Mouse (Mus musculus) limb, embryonic 12.5 days (tissue): Measurements from ENCODE around the gene Hpd. TPM values are rescaled to one million over a fixed set of nuclear protein-coding genes. Genes with fewer than 3 reads are reported as not detected.

Experiments used
- ATAC-seq: fragments of 200-750 bp; cut with Nextera tagmentation; 2 replicates; pipeline ENCODE4 v1.8.0; 2017; ENCODE audit warnings: low read depth, moderate TSS enrichment; ENCODE audit not compliant: insufficient number of reproducible peaks, insufficient read depth, low FRiP score, low TSS enrichment
- H3K27ac ChIP-seq: fragments of 300-500 bp; sonication (generic); 2 replicates; pipeline ENCODE4 v1.5.1; 2016; ENCODE audit warnings: mild to moderate bottlenecking, moderate library complexity
- H3K27me3 ChIP-seq: fragments of 300-500 bp; sonication (generic); 2 replicates; pipeline ENCODE4 v1.6.1; 2016; ENCODE audit warnings: mild to moderate bottlenecking, moderate library complexity
- H3K36me3 ChIP-seq: fragments of 300-500 bp; sonication (generic); 2 replicates; pipeline ENCODE4 v1.6.1; 2016; ENCODE audit warnings: mild to moderate bottlenecking, moderate library complexity
- H3K4me1 ChIP-seq: fragments of 300-500 bp; sonication (generic); replicated peaks from 2 replicates; pipeline ENCODE4 v1.6.1; 2016
- H3K4me2 ChIP-seq: fragments of 300-500 bp; sonication (generic); 2 replicates; pipeline ENCODE4 v1.6.1; 2016; ENCODE audit warnings: mild to moderate bottlenecking, moderate library complexity
- H3K4me3 ChIP-seq: fragments of 300-500 bp; sonication (generic); replicated peaks from 2 replicates; pipeline ENCODE4 v1.5.1; 2016; ENCODE audit warnings: mild to moderate bottlenecking
- H3K9ac ChIP-seq: fragments of 300-500 bp; sonication (generic); replicated peaks from 2 replicates; pipeline ENCODE4 v1.6.1; 2016; ENCODE audit warnings: mild to moderate bottlenecking, moderate library complexity
- H3K9me3 ChIP-seq: fragments of 300-500 bp; sonication (generic); 2 replicates; pipeline ENCODE4 v1.6.1; 2016; ENCODE audit warnings: mild to moderate bottlenecking, moderate library complexity
- WGBS: fragments of 180-500 bp; shearing (Covaris S2); methylation state at CpG from one replicate; pipeline ENCODE4 v1.1.7; 2016; 5-methylcytosine and 5-hydroxymethylcytosine counted together
- polyA plus RNA-seq: library from polyadenylated mRNA; unstranded; fragments of >200 nt; fragmentation: Nextera tagmentation; extraction: Ambion mirVana; gene quantifications from 2 replicates; pipeline ENCODE4 v1.2.1, GENCODE M21; 2016

Gene Hpd
- polyA plus RNA-seq, 1 experiment from 2014 or later: not detected

GRCm38 (mm10) chr5:123133784-123134143 is 48.8 kb downstream of the Hpd start:
- peak overlapping the region; percentile 100 for H3K27ac ChIP-seq
- peak overlapping the region; percentile 100 for H3K4me2 ChIP-seq
- no peaks in the 10 kb centered on the region for H3K9me3 ChIP-seq
- H3K4me3 ChIP-seq: 0 out of 2 replicates have a peak overlapping the region, but pooled peaks have one; percentile 99
- peaks cover 74% of the 10 kb centered on the region for H3K4me1 ChIP-seq
- no peak for ATAC-seq
- peaks cover 53% of the 10 kb centered on the region for H3K36me3 ChIP-seq
- H3K9ac ChIP-seq: no peak overlapping the region
- WGBS: 20% methylated on average over 7 of the region's 7 CpGs
- no peaks in the 10 kb centered on the region for H3K27me3 ChIP-seq

GRCm38 (mm10) chr5:123133083-123133783 is 49.3 kb downstream of the Hpd start:
- Histone ChIP-seq H3K9me3 (no peaks in the 10 kb centered on the region), H3K36me3 (peaks cover 58% of the 10 kb centered on the region), H3K4me1 (peaks cover 73% of the 10 kb centered on the region), H3K4me3 (peak overlapping the region; percentile 99; the same call in 1 of the 2 replicates), H3K4me2 (peak overlapping the region; percentile 100), H3K9ac (no peak overlapping the region), H3K27me3 (no peaks in the 10 kb centered on the region), H3K27ac (peak overlapping the region; percentile 100)
- 19% methylated on average over 18 of the region's 18 CpGs for WGBS
- ATAC-seq: no peak

- peak within 1 kb of the TSS; percentile 100 for H3K27ac ChIP-seq
- H3K36me3 ChIP-seq: peaks cover 62% of the 10 kb centered on the region
- H3K9ac ChIP-seq: peak within 1 kb of the TSS; percentile 53; the same call in 1 of the 2 replicates
- H3K4me1 ChIP-seq: peaks cover 65% of the 10 kb centered on the region
- no peaks in the 10 kb centered on the region for H3K27me3 ChIP-seq
- H3K4me3 ChIP-seq: peak within 1 kb of the TSS; percentile 39
- H3K4me2 ChIP-seq: peak within 1 kb of the TSS; percentile 100
- no peaks in the 10 kb centered on the region for H3K9me3 ChIP-seq
- peak; percentile 45; the same call in 1 of the 2 replicates for ATAC-seq
- WGBS: 3% methylated on average over 44 of the region's 44 CpGs
These were observed 50.0 kb downstream of the Hpd start, which contains the start of gene Rhof for GRCm38 (mm10) chr5:123132308-123133071. Gene Rhof, minus strand, starts transcription at chr5:123132692.

- Histone ChIP-seq H3K27ac (no peak overlapping the region), H3K27me3 (no peaks in the 10 kb centered on the region), H3K9ac (no peak overlapping the region), H3K9me3 (no peaks in the 10 kb centered on the region), H3K4me3 (no peak overlapping the region), H3K4me2 (no peak overlapping the region), H3K4me1 (peaks cover 48% of the 10 kb centered on the region), H3K36me3 (peaks cover 66% of the 10 kb centered on the region)
- 82% methylated on average over 5 of the region's 5 CpGs for whole genome bisulfite sequencing
- no peak for ATAC-seq
These were observed 51.7 kb downstream of the Hpd start for GRCm38 (mm10) chr5:123130814-123131148.

GRCm38 (mm10) chr5:123130030-123130813 is 52.3 kb downstream of the Hpd start:
- H3K4me3 ChIP-seq: no peak overlapping the region
- H3K27ac ChIP-seq: no peak overlapping the region
- no peaks in the 10 kb centered on the region for H3K9me3 ChIP-seq
- no peak overlapping the region for H3K9ac ChIP-seq
- no peak for ATAC-seq
- H3K27me3 ChIP-seq: no peaks in the 10 kb centered on the region
- peaks cover 67% of the 10 kb centered on the region for H3K36me3 ChIP-seq
- no peak overlapping the region for H3K4me2 ChIP-seq
- 88% methylated on average over 9 of the region's 9 CpGs for WGBS
- H3K4me1 ChIP-seq: peaks cover 43% of the 10 kb centered on the region

- H3K4me3 ChIP-seq: no peak overlapping the region
- no peak overlapping the region for H3K27ac ChIP-seq
- H3K27me3 ChIP-seq: no peaks in the 10 kb centered on the region
- 87% methylated on average over 10 of the region's 10 CpGs for WGBS
- no peaks in the 10 kb centered on the region for H3K9me3 ChIP-seq
- peaks cover 33% of the 10 kb centered on the region for H3K4me1 ChIP-seq
- ATAC-seq: no peak
- H3K36me3 ChIP-seq: peaks cover 59% of the 10 kb centered on the region
- H3K9ac ChIP-seq: no peak overlapping the region
- H3K4me2 ChIP-seq: no peak overlapping the region
These were observed 53.3 kb downstream of the Hpd start for GRCm38 (mm10) chr5:123129170-123129757.

GRCm38 (mm10) chr5:123128426-123129169 is 53.9 kb downstream of the Hpd start:
- H3K9ac ChIP-seq: no peak overlapping the region; the same call in 1 of the 2 replicates
- peaks cover 58% of the 10 kb centered on the region for H3K36me3 ChIP-seq
- 69% methylated on average over 10 of the region's 10 CpGs for WGBS

GRCm38 (mm10) chr5:123127031-123127430 is 55.5 kb downstream of the Hpd start:
- Histone ChIP-seq H3K36me3 (peaks cover 68% of the 10 kb centered on the region), H3K27me3 (no peaks in the 10 kb centered on the region)
- 67% methylated on average over 6 of the region's 6 CpGs for WGBS

More at GRCm38 (mm10) chr5:123128426-123129169, 53.9 kb downstream of the Hpd start:
- no peaks in the 10 kb centered on the region for H3K9me3 ChIP-seq
- no peaks in the 10 kb centered on the region for H3K27me3 ChIP-seq
- ATAC-seq: no peak
- H3K4me3 ChIP-seq: no peak overlapping the region
- no peak overlapping the region for H3K27ac ChIP-seq
- H3K4me2 ChIP-seq: no peak overlapping the region
- H3K4me1 ChIP-seq: peaks cover 27% of the 10 kb centered on the region

GRCm38 (mm10) chr5:123125638-123126406 is 56.7 kb downstream of the Hpd start:
- H3K36me3 ChIP-seq: peaks cover 65% of the 10 kb centered on the region
- 86% methylated on average over 18 of the region's 18 CpGs for WGBS
- H3K9ac ChIP-seq: no peak overlapping the region
- H3K4me3 ChIP-seq: no peak overlapping the region
- 0 out of 2 replicates have a peak, but pooled peaks cover 3% of the 10 kb centered on the region for H3K4me1 ChIP-seq
- no peak for ATAC-seq
- H3K4me2 ChIP-seq: no peak overlapping the region
- H3K9me3 ChIP-seq: peaks cover 5% of the 10 kb centered on the region; the same call in 1 of the 2 replicates
- H3K27ac ChIP-seq: no peak overlapping the region
- no peaks in the 10 kb centered on the region for H3K27me3 ChIP-seq

More at GRCm38 (mm10) chr5:123127031-123127430, 55.5 kb downstream of the Hpd start:
- ATAC-seq: no peak
- peaks cover 5% of the 10 kb centered on the region; the same call in 1 of the 2 replicates for H3K9me3 ChIP-seq
- peaks cover 11% of the 10 kb centered on the region for H3K4me1 ChIP-seq
- H3K9ac ChIP-seq: no peak overlapping the region
- H3K4me2 ChIP-seq: no peak overlapping the region
- H3K4me3 ChIP-seq: no peak overlapping the region
- no peak overlapping the region for H3K27ac ChIP-seq
